Mouse (Mus musculus) hindbrain, postnatal 0 days (tissue): ENCODE measurements around the gene Dync2li1. TPM values are rescaled to one million over a fixed set of nuclear protein-coding genes. Genes with fewer than 3 reads are reported as not detected.
A peak's percentile ranks its signal among the peaks of the same experiment; 100 is the strongest.

Experiments used
- ATAC-seq: fragments of 200-750 bp; cut with Nextera tagmentation; 2 replicates; pipeline ENCODE4 v1.8.0; 2017; ENCODE audit warnings: mild to moderate bottlenecking, moderate TSS enrichment, moderate library complexity
- DNase-seq: peaks from one replicate; pipeline ENCODE4 v3.0.0-alpha.2; 2015; ENCODE audit warnings: low spot score
- H3K27ac ChIP-seq: fragments of 300-500 bp; sonication (generic); 2 replicates; pipeline ENCODE4 v1.5.1; 2014; ENCODE audit warnings: mild to moderate bottlenecking
- H3K27me3 ChIP-seq: fragments of 300-500 bp; sonication (generic); 2 replicates; pipeline ENCODE4 v1.6.1; 2014; ENCODE audit warnings: low read length, mixed read lengths; ENCODE audit not compliant: insufficient read depth
- H3K36me3 ChIP-seq: fragments of 300-500 bp; sonication (generic); 2 replicates; pipeline ENCODE4 v1.6.1; 2014; ENCODE audit warnings: low read length, mixed read lengths; ENCODE audit not compliant: insufficient read depth
- H3K4me1 ChIP-seq: fragments of 300-500 bp; sonication (generic); 2 replicates; pipeline ENCODE4 v1.6.1; 2014; ENCODE audit warnings: antibody characterized with exemption, low read length, mixed read lengths; ENCODE audit not compliant: insufficient read depth
- H3K4me2 ChIP-seq: fragments of 300-500 bp; sonication (generic); 2 replicates; pipeline ENCODE4 v1.6.1; 2014; ENCODE audit warnings: low read depth, mild to moderate bottlenecking, low read length, moderate library complexity, mixed read lengths
- H3K4me3 ChIP-seq: fragments of 300-500 bp; sonication (generic); 2 replicates; pipeline ENCODE4 v1.5.1; 2014; ENCODE audit warnings: low read length
- H3K9ac ChIP-seq: fragments of 300-500 bp; sonication (generic); replicated peaks from 2 replicates; pipeline ENCODE4 v1.6.1; 2014; ENCODE audit warnings: mild to moderate bottlenecking, low read length, moderate library complexity, mixed read lengths
- H3K9me3 ChIP-seq: fragments of 300-500 bp; sonication (generic); 2 replicates; pipeline ENCODE4 v1.6.1; 2016; ENCODE audit warnings: low read length, mixed read lengths
- CTCF ChIP-seq: IDR thresholded peaks from 2 replicates; pipeline ENCODE4 v1.5.1; 2016; ENCODE audit warnings: antibody characterized with exemption, control low read depth, low read depth
- WGBS: fragments of 180-500 bp; shearing (Covaris S2); extraction: QIAGEN DNeasy Blood & Tissue Kit; methylation state at CpG from one replicate; pipeline ENCODE4 v1.1.7; 2014; 5-methylcytosine and 5-hydroxymethylcytosine counted together
- polyA plus RNA-seq: library from polyadenylated mRNA; unstranded; fragments of >200 nt; fragmentation: Nextera tagmentation; extraction: Ambion mirVana; gene quantifications from 2 replicates; pipeline ENCODE4 v1.2.1, GENCODE M21; 2015
- total RNA-seq: library from RNA; depleted of rRNA; stranded (reverse); fragments of >200 nt; gene quantifications from 2 replicates; pipeline ENCODE4 v1.2.3, GENCODE M21; 2014

The Dync2li1 gene
- total and polyA plus RNA-seq, 2 experiments from 2014 or later: 9.9 to 33.2 TPM

- 71% methylated on average over 3 of the region's 3 CpGs for WGBS
- DNase-seq (no peak), ATAC-seq (no peak)
- no peaks in the 10 kb centered on the region for H3K9me3 ChIP-seq
- H3K27me3 ChIP-seq: no peaks in the 10 kb centered on the region
- H3K36me3 ChIP-seq: no peaks in the 10 kb centered on the region
- no peak overlapping the region for H3K9ac ChIP-seq
- H3K4me3 ChIP-seq: no peak overlapping the region
- no peak overlapping the region for H3K4me2 ChIP-seq
- no peak overlapping the region for H3K27ac ChIP-seq
- H3K4me1 ChIP-seq: no peaks in the 10 kb centered on the region
- TF ChIP-seq CTCF: no peak
Measured at GRCm38 (mm10) chr17:84620076-84620475, 6.2 kb upstream of the Dync2li1 start.

- H3K27ac ChIP-seq: no peak overlapping the region
- TF ChIP-seq CTCF: no peak
- no peak overlapping the region for H3K9ac ChIP-seq
- H3K27me3 ChIP-seq: no peaks in the 10 kb centered on the region
- H3K4me1 ChIP-seq: no peaks in the 10 kb centered on the region
- no peak for ATAC-seq
- DNase-seq: no peak
- no peak overlapping the region for H3K4me2 ChIP-seq
- no peaks in the 10 kb centered on the region for H3K9me3 ChIP-seq
- WGBS: 75% methylated on average over 6 of the region's 6 CpGs
- H3K36me3 ChIP-seq: no peaks in the 10 kb centered on the region
- H3K4me3 ChIP-seq: no peak overlapping the region
Measured at GRCm38 (mm10) chr17:84620610-84621009, 5.7 kb upstream of the Dync2li1 start.

GRCm38 (mm10) chr17:84621209-84621608, 5.1 kb upstream of the Dync2li1 start:
- Histone ChIP-seq H3K36me3 (no peaks in the 10 kb centered on the region), H3K4me2 (no peak overlapping the region), H3K4me3 (no peak overlapping the region), H3K9ac (no peak overlapping the region), H3K4me1 (no peaks in the 10 kb centered on the region), H3K27me3 (no peaks in the 10 kb centered on the region), H3K27ac (no peak overlapping the region), H3K9me3 (no peaks in the 10 kb centered on the region)
- ATAC-seq (no peak), DNase-seq (no peak)
- WGBS: 80% methylated on average over 6 of the region's 6 CpGs
- TF ChIP-seq CTCF: no peak

GRCm38 (mm10) chr17:84622028-84622427, 4.3 kb upstream of the Dync2li1 start:
- Histone ChIP-seq H3K4me3 (no peak overlapping the region), H3K9me3 (no peaks in the 10 kb centered on the region), H3K4me2 (no peak overlapping the region), H3K4me1 (peaks cover 4% of the 10 kb centered on the region; the same call in 1 of the 2 replicates), H3K27me3 (no peaks in the 10 kb centered on the region), H3K27ac (no peak overlapping the region), H3K9ac (no peak overlapping the region), H3K36me3 (no peaks in the 10 kb centered on the region)
- ATAC-seq (no peak), DNase-seq (peak; percentile 27)
- TF ChIP-seq CTCF: peak; percentile 43
- 84% methylated on average over 4 of the region's 4 CpGs for WGBS

- no peak overlapping the region for H3K4me3 ChIP-seq
- H3K9me3 ChIP-seq: no peaks in the 10 kb centered on the region
- H3K9ac ChIP-seq: no peak overlapping the region
- no peaks in the 10 kb centered on the region for H3K27me3 ChIP-seq
- DNase-seq (no peak), ATAC-seq (no peak)
- H3K27ac ChIP-seq: no peak overlapping the region
- WGBS: 71% methylated on average over 2 of the region's 2 CpGs
- no peak overlapping the region for H3K4me2 ChIP-seq
- no peak for TF ChIP-seq CTCF
- H3K36me3 ChIP-seq: no peaks in the 10 kb centered on the region
- H3K4me1 ChIP-seq: peaks cover 5% of the 10 kb centered on the region; the same call in 1 of the 2 replicates
Measured at GRCm38 (mm10) chr17:84622873-84623272, 3.4 kb upstream of the Dync2li1 start.

GRCm38 (mm10) chr17:84626857-84627305, 585 bp downstream of the Dync2li1 start:
- Histone ChIP-seq H3K27ac (peak overlapping the region; percentile 75; the same call in 1 of the 2 replicates), H3K27me3 (no peaks in the 10 kb centered on the region), H3K36me3 (no peaks in the 10 kb centered on the region; the same call in 1 of the 2 replicates), H3K4me2 (peak overlapping the region; percentile 74), H3K9me3 (no peaks in the 10 kb centered on the region), H3K4me1 (peaks cover 5% of the 10 kb centered on the region; the same call in 1 of the 2 replicates), H3K9ac (peak overlapping the region; percentile 52), H3K4me3 (peak overlapping the region; percentile 54)
- peak; percentile 23; the same call in 1 of the 2 replicates for TF ChIP-seq CTCF
- WGBS: 27% methylated on average over 9 of the region's 9 CpGs
- peak; percentile 39 for DNase-seq
- peak; percentile 58 for ATAC-seq

- H3K4me2 ChIP-seq: no peak overlapping the region
- H3K27me3 ChIP-seq: no peaks in the 10 kb centered on the region
- H3K27ac ChIP-seq: no peak overlapping the region
- no peaks in the 10 kb centered on the region for H3K9me3 ChIP-seq
- H3K4me1 ChIP-seq: peaks cover 5% of the 10 kb centered on the region; the same call in 1 of the 2 replicates
- ATAC-seq: no peak
- no peak for TF ChIP-seq CTCF
- H3K9ac ChIP-seq: no peak overlapping the region
- no peak for DNase-seq
- WGBS: 92% methylated on average over 10 of the region's 10 CpGs
- H3K4me3 ChIP-seq: no peak overlapping the region
- no peaks in the 10 kb centered on the region; the same call in 1 of the 2 replicates for H3K36me3 ChIP-seq
Measured at GRCm38 (mm10) chr17:84627721-84628120, 1.4 kb downstream of the Dync2li1 start.
